Mouse (Mus musculus) small intestine, adult 2 months (tissue): ENCODE measurements around the gene Thop1.

Experiments
- CTCF ChIP-seq: fragments of 200-500 bp; IDR thresholded peaks from 2 replicates; pipeline ENCODE4 v1.5.1; 2012; ENCODE audit warnings: low read depth, mild to moderate bottlenecking, control low read depth, inconsistent platforms, low read length, moderate library complexity, mixed read lengths; ENCODE audit not compliant: insufficient replicate concordance, insufficient read length; ENCODE audit errors: extremely low read depth
- POLR2A ChIP-seq: fragments of 200-500 bp; IDR thresholded peaks from 2 replicates; pipeline ENCODE4 v1.6.1; 2012; ENCODE audit warnings: low read depth, mild to moderate bottlenecking, control low read depth, inconsistent platforms, low read length, moderate library complexity

GRCm38 (mm10) chr10:81080008-81080655 is 10.3 kb downstream of the Thop1 start:
- no peak for TF ChIP-seq CTCF
- TF ChIP-seq POLR2A, result no peak
